Mouse (Mus musculus) lung, embryonic 16.5 days (tissue): ENCODE results near the gene Ipo13. TPM values are rescaled to one million over a fixed set of nuclear protein-coding genes. Genes with fewer than 3 reads are reported as not detected.

ENCODE experiments used
- ATAC-seq: fragments of 200-750 bp; cut with Nextera tagmentation; 2 replicates; pipeline ENCODE4 v1.8.0; 2017; ENCODE audit warnings: low read depth, mild to moderate bottlenecking, moderate library complexity
- H3K27ac ChIP-seq: fragments of 300-500 bp; sonication (generic); 2 replicates; pipeline ENCODE4 v1.5.1; 2014; ENCODE audit warnings: mild to moderate bottlenecking, control low read depth, low read length
- H3K27me3 ChIP-seq: fragments of 300-500 bp; sonication (generic); 2 replicates; pipeline ENCODE4 v1.6.1; 2014; ENCODE audit warnings: low read depth, low read length, mixed read lengths; ENCODE audit not compliant: control insufficient read depth, insufficient read depth
- H3K36me3 ChIP-seq: fragments of 300-500 bp; sonication (generic); 2 replicates; pipeline ENCODE4 v1.6.1; 2014; ENCODE audit warnings: low read length; ENCODE audit not compliant: control insufficient read depth, insufficient read depth
- H3K4me1 ChIP-seq: fragments of 300-500 bp; sonication (generic); replicated peaks from 2 replicates; pipeline ENCODE4 v1.6.1; 2014; ENCODE audit warnings: low read length, mixed read lengths; ENCODE audit not compliant: control insufficient read depth, insufficient read depth
- H3K4me2 ChIP-seq: fragments of 300-500 bp; sonication (generic); 2 replicates; pipeline ENCODE4 v1.6.1; 2014; ENCODE audit warnings: low read depth, low read length, control low read depth
- H3K4me3 ChIP-seq: fragments of 300-500 bp; sonication (generic); 2 replicates; pipeline ENCODE4 v1.5.1; 2014; ENCODE audit warnings: mild to moderate bottlenecking, low read length, control low read depth
- H3K9ac ChIP-seq: fragments of 300-500 bp; sonication (generic); 2 replicates; pipeline ENCODE4 v1.6.1; 2014; ENCODE audit warnings: low read length, control low read depth
- H3K9me3 ChIP-seq: fragments of 300-500 bp; sonication (generic); 2 replicates; pipeline ENCODE4 v1.6.1; 2016; ENCODE audit warnings: low read length; ENCODE audit not compliant: control insufficient read depth
- WGBS: fragments of 180-500 bp; shearing (Covaris S2); extraction: QIAGEN DNeasy Blood & Tissue Kit; methylation state at CpG from one replicate; pipeline ENCODE4 v1.1.7; 2014; 5-methylcytosine and 5-hydroxymethylcytosine counted together
- polyA plus RNA-seq: library from polyadenylated mRNA; unstranded; fragments of >200 nt; fragmentation: Nextera tagmentation; extraction: Ambion mirVana; gene quantifications from 2 replicates; pipeline ENCODE4 v1.2.1, GENCODE M21; 2015

Ipo13 gene
- polyA plus RNA-seq, 1 experiment from 2014 or later: 41.5 TPM

GRCm38 (mm10) chr4:117889471-117889870, 25.3 kb downstream of the Ipo13 start:
- Histone ChIP-seq H3K27ac (no peak overlapping the region), H3K36me3 (peaks cover 2% of the 10 kb centered on the region; the same call in 1 of the 2 replicates), H3K4me3 (no peak overlapping the region), H3K27me3 (no peaks in the 10 kb centered on the region), H3K4me1 (peaks cover 19% of the 10 kb centered on the region), H3K9ac (no peak overlapping the region), H3K4me2 (no peak overlapping the region), H3K9me3 (no peaks in the 10 kb centered on the region)
- 87% methylated on average over 15 of the region's 15 CpGs for WGBS
- no peak for ATAC-seq

GRCm38 (mm10) chr4:117887920-117888319, 26.9 kb downstream of the Ipo13 start:
- H3K4me3 ChIP-seq: no peak overlapping the region
- no peak overlapping the region for H3K27ac ChIP-seq
- no peaks in the 10 kb centered on the region for H3K9me3 ChIP-seq
- no peak for ATAC-seq
- no peak overlapping the region for H3K9ac ChIP-seq
- peaks cover 2% of the 10 kb centered on the region; the same call in 1 of the 2 replicates for H3K36me3 ChIP-seq
- peaks cover 25% of the 10 kb centered on the region for H3K4me1 ChIP-seq
- no peaks in the 10 kb centered on the region for H3K27me3 ChIP-seq
- 75% methylated on average over 2 of the region's 2 CpGs for WGBS
- H3K4me2 ChIP-seq: no peak overlapping the region

GRCm38 (mm10) chr4:117887133-117887532, 27.7 kb downstream of the Ipo13 start, which contains the start of gene Atp6v0b:
Gene Atp6v0b, minus strand, starts transcription at chr4:117887333.
- WGBS: under 1% methylated on average over 37 of the region's 37 CpGs
- Histone ChIP-seq H3K36me3 (peaks cover 2% of the 10 kb centered on the region; the same call in 1 of the 2 replicates), H3K4me3 (peak within 1 kb of the TSS; percentile 97), H3K27me3 (no peaks in the 10 kb centered on the region), H3K9me3 (no peaks in the 10 kb centered on the region), H3K9ac (peak within 1 kb of the TSS; percentile 92), H3K4me1 (peaks cover 27% of the 10 kb centered on the region), H3K27ac (peak within 1 kb of the TSS; percentile 39), H3K4me2 (peak within 1 kb of the TSS; percentile 98)
- peak; percentile 89 for ATAC-seq

GRCm38 (mm10) chr4:117886644-117887043, 28.2 kb downstream of the Ipo13 start:
- no peaks in the 10 kb centered on the region for H3K9me3 ChIP-seq
- peaks cover 2% of the 10 kb centered on the region; the same call in 1 of the 2 replicates for H3K36me3 ChIP-seq
- peak; percentile 2; the same call in 1 of the 2 replicates for ATAC-seq
- peak overlapping the region; percentile 98 for H3K4me2 ChIP-seq
- H3K27me3 ChIP-seq: no peaks in the 10 kb centered on the region
- peak overlapping the region; percentile 92 for H3K9ac ChIP-seq
- under 1% methylated on average over 24 of the region's 24 CpGs for WGBS
- peak overlapping the region; percentile 97 for H3K4me3 ChIP-seq
- H3K4me1 ChIP-seq: peaks cover 27% of the 10 kb centered on the region
- H3K27ac ChIP-seq: peak overlapping the region; percentile 39

GRCm38 (mm10) chr4:117885994-117886393, 28.8 kb downstream of the Ipo13 start:
- Histone ChIP-seq H3K9ac (peak overlapping the region; percentile 92; the same call in 1 of the 2 replicates), H3K4me2 (peak overlapping the region; percentile 98), H3K27ac (no peak overlapping the region), H3K9me3 (no peaks in the 10 kb centered on the region), H3K27me3 (no peaks in the 10 kb centered on the region), H3K36me3 (peaks cover 2% of the 10 kb centered on the region; the same call in 1 of the 2 replicates), H3K4me3 (peak overlapping the region; percentile 97), H3K4me1 (peaks cover 23% of the 10 kb centered on the region)
- 78% methylated on average over 9 of the region's 9 CpGs for WGBS
- ATAC-seq: no peak

- no peak for ATAC-seq
- Histone ChIP-seq H3K4me3 (no peak overlapping the region), H3K4me1 (peaks cover 20% of the 10 kb centered on the region), H3K9ac (no peak overlapping the region), H3K36me3 (peaks cover 2% of the 10 kb centered on the region; the same call in 1 of the 2 replicates), H3K27ac (no peak overlapping the region), H3K27me3 (no peaks in the 10 kb centered on the region), H3K4me2 (no peak overlapping the region), H3K9me3 (no peaks in the 10 kb centered on the region)
- WGBS: 92% methylated on average over 10 of the region's 10 CpGs
These were observed 29.7 kb downstream of the Ipo13 start for GRCm38 (mm10) chr4:117885093-117885492.

GRCm38 (mm10) chr4:117884146-117884545, 30.7 kb downstream of the Ipo13 start:
- Histone ChIP-seq H3K4me2 (no peak overlapping the region), H3K27me3 (no peaks in the 10 kb centered on the region), H3K9me3 (no peaks in the 10 kb centered on the region), H3K4me1 (peaks cover 20% of the 10 kb centered on the region), H3K36me3 (peaks cover 2% of the 10 kb centered on the region; the same call in 1 of the 2 replicates), H3K27ac (no peak overlapping the region), H3K9ac (no peak overlapping the region), H3K4me3 (no peak overlapping the region)
- no peak for ATAC-seq
- WGBS: 92% methylated on average over 1 of the region's 1 CpGs

GRCm38 (mm10) chr4:117882701-117883691, 31.8 kb downstream of the Ipo13 start, which contains the start of gene B4galt2:
Gene B4galt2, minus strand, starts transcription at chr4:117883487.
- ATAC-seq: peak; percentile 67
- no peaks in the 10 kb centered on the region for H3K27me3 ChIP-seq
- peaks cover 20% of the 10 kb centered on the region for H3K4me1 ChIP-seq
- under 1% methylated on average over 45 of the region's 103 CpGs for WGBS
- H3K4me2 ChIP-seq: peak within 1 kb of the TSS; percentile 90
- H3K9ac ChIP-seq: peak within 1 kb of the TSS; percentile 79
- H3K4me3 ChIP-seq: peak within 1 kb of the TSS; percentile 64
- peak within 1 kb of the TSS; percentile 25 for H3K27ac ChIP-seq
- H3K36me3 ChIP-seq: 0 out of 2 replicates have a peak, but pooled peaks cover 2% of the 10 kb centered on the region
- no peaks in the 10 kb centered on the region for H3K9me3 ChIP-seq

GRCm38 (mm10) chr4:117878703-117879102, 36.1 kb downstream of the Ipo13 start:
- no peaks in the 10 kb centered on the region for H3K27me3 ChIP-seq
- H3K4me3 ChIP-seq: no peak overlapping the region
- H3K9me3 ChIP-seq: no peaks in the 10 kb centered on the region
- no peak overlapping the region for H3K4me2 ChIP-seq
- H3K4me1 ChIP-seq: peaks cover 8% of the 10 kb centered on the region
- ATAC-seq: no peak
- H3K27ac ChIP-seq: no peak overlapping the region
- WGBS: 71% methylated on average over 5 of the region's 5 CpGs
- no peak overlapping the region for H3K9ac ChIP-seq
- peaks cover 9% of the 10 kb centered on the region for H3K36me3 ChIP-seq
